Mouse (Mus musculus) ZHBTc4 (cell line): ENCODE measurements at regions not wholly inside any gene's neighbourhood (a gene's known extent, or its start where the extent isn't known, plus 50 kb on each side); places are given as distances from the start of the nearest gene placed in this dataset.

Experiments
- DNase-seq: peaks from one replicate; pipeline ENCODE4 v3.0.0-alpha.2; 2011; ENCODE audit warnings: low read depth, low spot score

GRCm38 (mm10) chr12:19387706-19388105 is 566.6 kb upstream of the Gm21863 start:
- DNase-seq, result peak; percentile 76
